8 mouse cellular contexts compared by ENCODE assay signal in the genomic region with DNA sequence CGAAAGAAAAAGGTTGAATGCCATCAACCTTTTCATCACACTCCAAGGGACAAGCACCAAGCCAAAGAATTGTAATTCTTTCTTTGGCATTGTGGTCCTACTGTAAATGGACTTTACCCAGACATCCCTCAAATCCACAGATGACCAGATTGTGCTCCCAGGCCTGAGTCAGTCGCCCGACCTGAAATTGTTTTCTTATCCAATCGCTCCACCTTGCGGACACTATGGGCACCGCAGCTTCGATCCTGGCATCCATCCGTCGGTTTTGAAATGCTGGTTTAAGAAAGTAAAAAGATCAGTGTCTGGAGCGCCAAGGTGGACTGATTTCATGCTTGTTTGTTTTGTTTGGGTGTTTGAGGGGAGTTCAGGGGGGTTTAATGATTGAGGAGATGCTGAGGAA. TPM values are rescaled to one million over a fixed set of nuclear protein-coding genes. Genes with fewer than 3 reads are reported as not detected.
DNase-seq lines count a peak whose midpoint lies in the region; ATAC-seq and TF ChIP-seq lines count a peak whose summit lies in the region.

No protein-coding gene starts in this region.

- no peaks in the 10 kb centered on the region for H3K9me3 ChIP-seq in intestine, postnatal 0 days (ENCODE audit: control insufficient read depth)
- H3K9me3 ChIP-seq in midbrain, embryonic 10.5 days (replicated peaks), result no peaks in the 10 kb centered on the region

- no peak overlapping the region for H3K27ac ChIP-seq in intestine, postnatal 0 days (ENCODE audit: low read depth, low read length)
- H3K27ac ChIP-seq in midbrain, embryonic 10.5 days (replicated peaks), result no peak overlapping the region

- 9% methylated on average over 10 of the region's 10 CpGs for WGBS in intestine, postnatal 0 days
- WGBS in midbrain, embryonic 10.5 days, result 8% methylated on average over 10 of the region's 10 CpGs

- peak overlapping the region; percentile 28 for H3K4me3 ChIP-seq in intestine, postnatal 0 days (ENCODE audit: low read depth, low read length)
- peak overlapping the region; percentile 48 for H3K4me3 ChIP-seq in midbrain, embryonic 10.5 days

- TF ChIP-seq CTCF in intestine, postnatal 0 days (IDR thresholded peaks at IDR 0.05; ENCODE audit: low read depth), result peak; percentile 84

- ATAC-seq in granulocyte monocyte progenitor cell, adult 5-6 weeks (replicated peaks; ENCODE audit: poor library complexity, severe bottlenecking), result peak; percentile 81
- peak; percentile 67; the same call in 1 of the 2 replicates for ATAC-seq in intestine, postnatal 0 days
- no peak for ATAC-seq in erythroid progenitor cell, adult 5-6 weeks (replicated peaks; ENCODE audit: low FRiP score, poor library complexity, severe bottlenecking)

- intact Hi-C loops in left cerebral cortex, postnatal 36 days (cut with DNase I), result loop anchor here (1.0 to 2.0 kb wide), 3 partner anchors 218 to 555 kb away; no protein-coding TSS in a partner anchor

- H3K4me2 ChIP-seq in intestine, postnatal 0 days (replicated peaks; ENCODE audit: low read depth), result peak overlapping the region; percentile 57

- no peak overlapping the region for H3K9ac ChIP-seq in intestine, postnatal 0 days (ENCODE audit: low read depth, low read length)

- peak; percentile 62 for DNase-seq in adrenal gland, adult 8-10 months
- DNase-seq in embryo, embryonic 11.5 days (ENCODE audit: low read depth, low spot score), result peak; percentile 67
- peak; percentile 75 to 82 for DNase-seq in left cerebral cortex, postnatal 36 days (ENCODE audit: low spot score in 2 of 2)
- peak; percentile 83 for DNase-seq in midbrain, embryonic 10.5 days (ENCODE audit: low spot score)
- DNase-seq in right cerebral cortex, postnatal 4 days, result peak; percentile 87

- no peaks in the 10 kb centered on the region for H3K36me3 ChIP-seq in intestine, postnatal 0 days (ENCODE audit: control insufficient read depth, insufficient read depth)
- no peaks in the 10 kb centered on the region for H3K36me3 ChIP-seq in midbrain, embryonic 10.5 days

- peaks cover 48% of the 10 kb centered on the region for H3K27me3 ChIP-seq in intestine, postnatal 0 days (replicated peaks; ENCODE audit: control insufficient read depth, insufficient read depth, low read length)
- H3K27me3 ChIP-seq in midbrain, embryonic 10.5 days (ENCODE audit: low read depth, poor library complexity, severe bottlenecking), result peaks cover 96% of the 10 kb centered on the region

- no peaks in the 10 kb centered on the region for H3K4me1 ChIP-seq in intestine, postnatal 0 days (replicated peaks; ENCODE audit: control insufficient read depth, insufficient read depth, low read length)
- peaks cover 41% of the 10 kb centered on the region for H3K4me1 ChIP-seq in midbrain, embryonic 10.5 days

RNA-seq across cellular contexts. Expression of gene Nkx2-2, which starts 16.4 kb away (rescaled TPM):
- not detected for total RNA-seq in adrenal gland, adult 8-10 months (2022)
- not detected in 2 replicates for total RNA-seq in granulocyte monocyte progenitor cell, adult 5-6 weeks (2014; fragmentation: Nextera tagmentation)
- not detected in 2 replicates for total RNA-seq in granulocyte monocyte progenitor cell, adult 5-6 weeks (2017)
- polyA plus RNA-seq in intestine, postnatal 0 days (2015; fragmentation: Nextera tagmentation; extraction: Ambion mirVana), result 1.3 and 1.4 TPM in 2 replicates
- 1 to 10 TPM; 5.3 to 9.6 TPM for total RNA-seq in left cerebral cortex, postnatal 36 days (2021)
- 9.2 and 11.2 TPM in 2 replicates for polyA plus RNA-seq in midbrain, embryonic 10.5 days (2016; fragmentation: Nextera tagmentation; extraction: Ambion mirVana)
- not detected in 2 replicates for total RNA-seq in erythroid progenitor cell, adult 5-6 weeks (2015; ENCODE audit: low replicate concordance)
- not detected in 2 replicates for total RNA-seq in erythroid progenitor cell, adult 5-6 weeks (2017; ENCODE audit: low replicate concordance)

Comparison
In these comparisons a context has a peak if more than half of its experiments do, and no peak if none do; other contexts are left out.
1. RNA of gene Nkx2-2, which starts 16.4 kb away (total RNA-seq): 5.3 to 9.6 TPM in left cerebral cortex, postnatal 36 days; not detected in adrenal gland, adult 8-10 months, not detected in granulocyte monocyte progenitor cell, adult 5-6 weeks and not detected in erythroid progenitor cell, adult 5-6 weeks; every median in the first group is over 4 times any median in the second.
2. Peak in every context shown above with its lines, with median percentiles within 50 percentile points of each other: DNase-seq.